Mouse (Mus musculus): Measurements from ENCODE around the gene Ing1. TPM values are rescaled to one million over a fixed set of nuclear protein-coding genes. Genes with fewer than 3 reads are reported as not detected.

Ing1 gene
- polyA plus RNA-seq, 1 experiment from 2014 or later = 26.6 TPM

- Histone ChIP-seq H3K27ac (replicated peaks in 1 of 2; ENCODE audit: control insufficient read depth in 1 of 2, insufficient read depth in 1 of 2, low read depth in 2 of 2, low read length in 2 of 2) (no peak overlapping the region), H3K36me3 (ENCODE audit: control insufficient read depth, insufficient read depth, low read length) (peaks cover 80% of the 10 kb centered on the region)
- ATAC-seq (ENCODE audit: insufficient number of reproducible peaks, insufficient read depth, low FRiP score, low read depth) = no peak
Observed at GRCm38 (mm10) chr8:11516292-11516691, 39.1 kb upstream of the Ing1 start.

DNA sequence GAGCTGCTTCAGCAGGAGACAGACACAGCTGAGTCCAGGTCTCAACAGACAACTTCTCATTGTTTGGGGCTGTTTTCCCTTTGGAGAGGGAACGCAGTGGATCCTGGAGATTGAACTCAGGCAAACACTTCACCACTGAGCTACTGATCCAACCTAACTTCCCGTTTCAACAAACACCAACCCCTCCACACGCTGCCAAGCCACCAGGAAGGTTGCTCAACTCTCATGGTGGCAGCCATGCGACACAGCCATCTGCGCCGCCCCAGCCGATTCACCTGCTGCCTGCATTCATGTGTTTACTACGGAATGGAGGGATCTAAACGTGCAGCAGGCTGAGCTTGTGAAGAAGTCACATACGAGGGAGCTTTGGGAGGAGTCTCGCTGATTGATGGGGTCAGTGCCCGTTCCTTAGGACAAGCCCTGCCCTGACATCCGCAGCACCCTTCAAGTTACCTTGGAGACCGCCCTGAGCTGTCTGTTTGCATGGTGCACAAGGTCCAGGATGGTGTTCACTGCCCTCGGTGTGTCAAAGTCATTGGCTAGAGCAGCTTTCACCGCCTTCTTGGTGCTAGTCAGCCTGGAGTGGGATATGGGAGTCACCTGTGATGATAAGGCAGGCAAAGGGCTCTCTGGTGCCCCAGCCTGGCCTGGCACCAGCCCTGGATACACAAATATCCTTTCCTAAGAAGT is 37.9 kb upstream of the Ing1 start:
- H3K9me3 ChIP-seq (ENCODE audit: control insufficient read depth, low read length) = no peaks in the 10 kb centered on the region
- peaks cover 76% of the 10 kb centered on the region for H3K36me3 ChIP-seq (ENCODE audit: control insufficient read depth, insufficient read depth, low read length)
- no peak overlapping the region for H3K4me3 ChIP-seq (ENCODE audit: control insufficient read depth in 1 of 2, insufficient read depth in 1 of 2, low read depth in 1 of 2, low read length in 2 of 2)
- ATAC-seq (ENCODE audit: insufficient number of reproducible peaks, insufficient read depth, low FRiP score, low read depth) = no peak
- 85% methylated on average over 16 of the region's 16 CpGs for WGBS
- no peak overlapping the region for H3K4me2 ChIP-seq (ENCODE audit: low read length)
- no peaks in the 10 kb centered on the region for H3K27me3 ChIP-seq (ENCODE audit: control insufficient read depth, insufficient read depth, low read length)
- H3K9ac ChIP-seq (ENCODE audit: low read length) = no peak overlapping the region
- no peak overlapping the region for H3K27ac ChIP-seq (replicated peaks in 1 of 2; ENCODE audit: control insufficient read depth in 1 of 2, insufficient read depth in 1 of 2, low read depth in 2 of 2, low read length in 2 of 2)
- no peaks in the 10 kb centered on the region for H3K4me1 ChIP-seq (ENCODE audit: control insufficient read depth in 2 of 2, insufficient read depth in 2 of 2, low read length in 2 of 2)

More at GRCm38 (mm10) chr8:11516292-11516691, 39.1 kb upstream of the Ing1 start:
- WGBS = 92% methylated on average over 9 of the region's 9 CpGs
- H3K4me1 ChIP-seq (ENCODE audit: control insufficient read depth in 2 of 2, insufficient read depth in 2 of 2, low read length in 2 of 2) = 0 out of 4 replicates have a peak, but pooled peaks cover 0 to 3% of the 10 kb centered on the region in 2 experiments
- no peak overlapping the region for H3K4me3 ChIP-seq (ENCODE audit: control insufficient read depth in 1 of 2, insufficient read depth in 1 of 2, low read depth in 1 of 2, low read length in 2 of 2)
- H3K9ac ChIP-seq (ENCODE audit: low read length) = no peak overlapping the region
- no peaks in the 10 kb centered on the region for H3K27me3 ChIP-seq (ENCODE audit: control insufficient read depth, insufficient read depth, low read length)
- H3K4me2 ChIP-seq (ENCODE audit: low read length) = no peak overlapping the region
- H3K9me3 ChIP-seq (ENCODE audit: control insufficient read depth, low read length) = no peaks in the 10 kb centered on the region

GRCm38 (mm10) chr8:11518056-11518396 is 37.3 kb upstream of the Ing1 start:
- 80% methylated on average over 6 of the region's 6 CpGs for WGBS
- H3K27ac ChIP-seq (replicated peaks in 1 of 2; ENCODE audit: control insufficient read depth in 1 of 2, insufficient read depth in 1 of 2, low read depth in 2 of 2, low read length in 2 of 2) = no peak overlapping the region

GRCm38 (mm10) chr8:11518676-11519075 is 36.7 kb upstream of the Ing1 start:
- no peaks in the 10 kb centered on the region for H3K4me1 ChIP-seq (ENCODE audit: control insufficient read depth in 2 of 2, insufficient read depth in 2 of 2, low read length in 2 of 2)
- peaks cover 65% of the 10 kb centered on the region for H3K36me3 ChIP-seq (ENCODE audit: control insufficient read depth, insufficient read depth, low read length)
- H3K4me2 ChIP-seq (ENCODE audit: low read length) = no peak overlapping the region
- H3K9me3 ChIP-seq (ENCODE audit: control insufficient read depth, low read length) = no peaks in the 10 kb centered on the region
- no peak overlapping the region for H3K27ac ChIP-seq (replicated peaks in 1 of 2; ENCODE audit: control insufficient read depth in 1 of 2, insufficient read depth in 1 of 2, low read depth in 2 of 2, low read length in 2 of 2)
- no peak overlapping the region for H3K4me3 ChIP-seq (ENCODE audit: control insufficient read depth in 1 of 2, insufficient read depth in 1 of 2, low read depth in 1 of 2, low read length in 2 of 2)
- H3K27me3 ChIP-seq (ENCODE audit: control insufficient read depth, insufficient read depth, low read length) = no peaks in the 10 kb centered on the region
- WGBS = 85% methylated on average over 11 of the region's 11 CpGs
- no peak for ATAC-seq (ENCODE audit: insufficient number of reproducible peaks, insufficient read depth, low FRiP score, low read depth)
- H3K9ac ChIP-seq (ENCODE audit: low read length) = no peak overlapping the region

More at GRCm38 (mm10) chr8:11518056-11518396, 37.3 kb upstream of the Ing1 start:
- no peaks in the 10 kb centered on the region for H3K9me3 ChIP-seq (ENCODE audit: control insufficient read depth, low read length)
- peaks cover 71% of the 10 kb centered on the region for H3K36me3 ChIP-seq (ENCODE audit: control insufficient read depth, insufficient read depth, low read length)
- no peaks in the 10 kb centered on the region for H3K4me1 ChIP-seq (ENCODE audit: control insufficient read depth in 2 of 2, insufficient read depth in 2 of 2, low read length in 2 of 2)
- no peak overlapping the region for H3K9ac ChIP-seq (ENCODE audit: low read length)
- H3K4me2 ChIP-seq (ENCODE audit: low read length) = no peak overlapping the region
- H3K27me3 ChIP-seq (ENCODE audit: control insufficient read depth, insufficient read depth, low read length) = no peaks in the 10 kb centered on the region
- ATAC-seq (ENCODE audit: insufficient number of reproducible peaks, insufficient read depth, low FRiP score, low read depth) = no peak
- no peak overlapping the region for H3K4me3 ChIP-seq (ENCODE audit: control insufficient read depth in 1 of 2, insufficient read depth in 1 of 2, low read depth in 1 of 2, low read length in 2 of 2)

DNA sequence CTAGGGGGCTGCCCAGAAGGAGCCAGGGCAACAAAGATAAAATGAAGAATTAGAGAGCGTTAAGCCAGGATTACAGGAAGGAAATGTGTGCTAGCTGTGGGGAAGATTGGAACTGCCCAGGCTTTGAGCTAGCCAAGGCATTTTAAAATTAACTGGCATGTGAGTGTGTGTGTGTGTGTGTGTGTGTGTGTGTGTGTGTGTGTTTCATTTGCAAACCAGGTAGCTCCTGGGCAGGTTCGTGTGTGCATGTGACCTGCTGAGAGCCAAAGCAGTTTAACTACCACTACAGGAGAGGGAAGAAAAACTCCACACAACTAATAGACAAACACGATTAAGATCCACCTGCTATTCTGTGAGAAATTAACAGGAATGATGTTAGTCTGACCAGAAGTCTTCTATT is 32.0 kb upstream of the Ing1 start:
- H3K27ac ChIP-seq (replicated peaks in 1 of 2; ENCODE audit: control insufficient read depth in 1 of 2, insufficient read depth in 1 of 2, low read depth in 2 of 2, low read length in 2 of 2) = no peak overlapping the region
- no peaks in the 10 kb centered on the region for H3K27me3 ChIP-seq (ENCODE audit: control insufficient read depth, insufficient read depth, low read length)
- H3K4me1 ChIP-seq (ENCODE audit: control insufficient read depth in 2 of 2, insufficient read depth in 2 of 2, low read length in 2 of 2) = no peaks in the 10 kb centered on the region
- ATAC-seq (ENCODE audit: insufficient number of reproducible peaks, insufficient read depth, low FRiP score, low read depth) = no peak
- H3K4me2 ChIP-seq (ENCODE audit: low read length) = no peak overlapping the region
- no peak overlapping the region for H3K4me3 ChIP-seq (ENCODE audit: control insufficient read depth in 1 of 2, insufficient read depth in 1 of 2, low read depth in 1 of 2, low read length in 2 of 2)
- WGBS = 66% methylated on average over 3 of the region's 3 CpGs
- no peaks in the 10 kb centered on the region for H3K9me3 ChIP-seq (ENCODE audit: control insufficient read depth, low read length)
- peaks cover 37% of the 10 kb centered on the region for H3K36me3 ChIP-seq (ENCODE audit: control insufficient read depth, insufficient read depth, low read length)
- H3K9ac ChIP-seq (ENCODE audit: low read length) = no peak overlapping the region

- 79% methylated on average over 18 of the region's 18 CpGs for WGBS
- Histone ChIP-seq H3K27ac (replicated peaks in 1 of 2; ENCODE audit: control insufficient read depth in 1 of 2, insufficient read depth in 1 of 2, low read depth in 2 of 2, low read length in 2 of 2) (no peak overlapping the region), H3K9ac (ENCODE audit: low read length) (no peak overlapping the region), H3K4me3 (ENCODE audit: control insufficient read depth in 1 of 2, insufficient read depth in 1 of 2, low read depth in 1 of 2, low read length in 2 of 2) (no peak overlapping the region), H3K9me3 (ENCODE audit: control insufficient read depth, low read length) (no peaks in the 10 kb centered on the region), H3K4me2 (ENCODE audit: low read length) (no peak overlapping the region), H3K36me3 (ENCODE audit: control insufficient read depth, insufficient read depth, low read length) (peaks cover 55% of the 10 kb centered on the region), H3K27me3 (ENCODE audit: control insufficient read depth, insufficient read depth, low read length) (no peaks in the 10 kb centered on the region), H3K4me1 (ENCODE audit: control insufficient read depth in 2 of 2, insufficient read depth in 2 of 2, low read length in 2 of 2) (no peaks in the 10 kb centered on the region)
- ATAC-seq (ENCODE audit: insufficient number of reproducible peaks, insufficient read depth, low FRiP score, low read depth) = no peak
Observed at GRCm38 (mm10) chr8:11530155-11530770, 25.1 kb upstream of the Ing1 start.

- Histone ChIP-seq H3K4me3 (ENCODE audit: control insufficient read depth in 1 of 2, insufficient read depth in 1 of 2, low read depth in 1 of 2, low read length in 2 of 2) (no peak overlapping the region), H3K27me3 (ENCODE audit: control insufficient read depth, insufficient read depth, low read length) (no peaks in the 10 kb centered on the region), H3K4me1 (ENCODE audit: control insufficient read depth in 2 of 2, insufficient read depth in 2 of 2, low read length in 2 of 2) (no peaks in the 10 kb centered on the region), H3K4me2 (ENCODE audit: low read length) (no peak overlapping the region), H3K36me3 (ENCODE audit: control insufficient read depth, insufficient read depth, low read length) (peaks cover 54% of the 10 kb centered on the region), H3K27ac (replicated peaks in 1 of 2; ENCODE audit: control insufficient read depth in 1 of 2, insufficient read depth in 1 of 2, low read depth in 2 of 2, low read length in 2 of 2) (no peak overlapping the region), H3K9ac (ENCODE audit: low read length) (no peak overlapping the region), H3K9me3 (ENCODE audit: control insufficient read depth, low read length) (no peaks in the 10 kb centered on the region)
- ATAC-seq (ENCODE audit: insufficient number of reproducible peaks, insufficient read depth, low FRiP score, low read depth) = no peak
- WGBS = 76% methylated on average over 4 of the region's 4 CpGs
Observed at GRCm38 (mm10) chr8:11530849-11531248, 24.5 kb upstream of the Ing1 start.

GRCm38 (mm10) chr8:11534494-11534893 is 20.9 kb upstream of the Ing1 start:
- WGBS = 53% methylated on average over 9 of the region's 9 CpGs
- Histone ChIP-seq H3K9me3 (ENCODE audit: control insufficient read depth, low read length) (no peaks in the 10 kb centered on the region), H3K36me3 (ENCODE audit: control insufficient read depth, insufficient read depth, low read length) (peaks cover 50% of the 10 kb centered on the region), H3K9ac (ENCODE audit: low read length) (no peak overlapping the region), H3K4me2 (ENCODE audit: low read length) (no peak overlapping the region), H3K4me3 (ENCODE audit: control insufficient read depth in 1 of 2, insufficient read depth in 1 of 2, low read depth in 1 of 2, low read length in 2 of 2) (no peak overlapping the region), H3K27me3 (ENCODE audit: control insufficient read depth, insufficient read depth, low read length) (no peaks in the 10 kb centered on the region), H3K4me1 (ENCODE audit: control insufficient read depth in 2 of 2, insufficient read depth in 2 of 2, low read length in 2 of 2) (no peaks in the 10 kb centered on the region), H3K27ac (replicated peaks in 1 of 2; ENCODE audit: control insufficient read depth in 1 of 2, insufficient read depth in 1 of 2, low read depth in 2 of 2, low read length in 2 of 2) (no peak overlapping the region)
- no peak for ATAC-seq (ENCODE audit: insufficient number of reproducible peaks, insufficient read depth, low FRiP score, low read depth)
